Mouse (Mus musculus): Measurements from ENCODE around the gene Mboat1. TPM values are rescaled to one million over a fixed set of nuclear protein-coding genes. Genes with fewer than 3 reads are reported as not detected.

Mboat1 gene
- polyA plus RNA-seq, 1 experiment from 2014 or later: 2.6 TPM

GRCm38 (mm10) chr13:30146468-30146867 lies 10.2 kb downstream of the Mboat1 start:
- H3K27ac ChIP-seq (ENCODE audit: poor library complexity, severe bottlenecking): no peak overlapping the region
- no peak overlapping the region for H3K9ac ChIP-seq
- H3K4me3 ChIP-seq: no peak overlapping the region
- no peaks in the 10 kb centered on the region for H3K27me3 ChIP-seq (replicated peaks)
- no peak overlapping the region for H3K4me2 ChIP-seq
- ATAC-seq (ENCODE audit: insufficient number of reproducible peaks, low FRiP score): no peak
- H3K36me3 ChIP-seq: no peaks in the 10 kb centered on the region
- WGBS: 82% methylated on average over 6 of the region's 6 CpGs
- H3K4me1 ChIP-seq (replicated peaks): no peaks in the 10 kb centered on the region
- H3K9me3 ChIP-seq (replicated peaks): no peaks in the 10 kb centered on the region

GRCm38 (mm10) chr13:30154264-30154663 lies 18.0 kb downstream of the Mboat1 start:
- Histone ChIP-seq H3K9me3 (replicated peaks) (no peaks in the 10 kb centered on the region), H3K36me3 (no peaks in the 10 kb centered on the region), H3K9ac (no peak overlapping the region), H3K4me1 (replicated peaks) (no peaks in the 10 kb centered on the region), H3K27me3 (replicated peaks) (no peaks in the 10 kb centered on the region), H3K4me2 (no peak overlapping the region), H3K27ac (ENCODE audit: poor library complexity, severe bottlenecking) (no peak overlapping the region), H3K4me3 (no peak overlapping the region)
- WGBS: 81% methylated on average over 4 of the region's 4 CpGs
- ATAC-seq (ENCODE audit: insufficient number of reproducible peaks, low FRiP score): no peak

- Histone ChIP-seq H3K27ac (ENCODE audit: poor library complexity, severe bottlenecking) (no peak overlapping the region), H3K4me3 (no peak overlapping the region), H3K4me2 (no peak overlapping the region), H3K9ac (no peak overlapping the region), H3K4me1 (replicated peaks) (no peaks in the 10 kb centered on the region), H3K27me3 (replicated peaks) (no peaks in the 10 kb centered on the region), H3K36me3 (no peaks in the 10 kb centered on the region), H3K9me3 (replicated peaks) (no peaks in the 10 kb centered on the region; the same call in 1 of the 2 replicates)
- WGBS: 89% methylated on average over 4 of the region's 4 CpGs
- no peak for ATAC-seq (ENCODE audit: insufficient number of reproducible peaks, low FRiP score)
Observed at GRCm38 (mm10) chr13:30159626-30160025, 23.3 kb downstream of the Mboat1 start.

- H3K27ac ChIP-seq (ENCODE audit: poor library complexity, severe bottlenecking): no peak overlapping the region
- no peaks in the 10 kb centered on the region for H3K27me3 ChIP-seq (replicated peaks)
- no peak overlapping the region for H3K9ac ChIP-seq
- no peaks in the 10 kb centered on the region for H3K36me3 ChIP-seq
- no peak overlapping the region for H3K4me3 ChIP-seq
- ATAC-seq (ENCODE audit: insufficient number of reproducible peaks, low FRiP score): no peak
- no peaks in the 10 kb centered on the region for H3K4me1 ChIP-seq (replicated peaks)
- no peak overlapping the region for H3K4me2 ChIP-seq
- WGBS: 93% methylated on average over 2 of the region's 2 CpGs
- no peaks in the 10 kb centered on the region; the same call in 1 of the 2 replicates for H3K9me3 ChIP-seq (replicated peaks)
Observed at GRCm38 (mm10) chr13:30163521-30163920, 27.2 kb downstream of the Mboat1 start.

- ATAC-seq (ENCODE audit: insufficient number of reproducible peaks, low FRiP score): no peak
- WGBS: 59% methylated on average over 13 of the region's 14 CpGs
Observed at GRCm38 (mm10) chr13:30166138-30167090, 30.1 kb downstream of the Mboat1 start.

GRCm38 (mm10) chr13:30167499-30167898 lies 31.2 kb downstream of the Mboat1 start:
- no peak overlapping the region for H3K4me3 ChIP-seq
- 82% methylated on average over 4 of the region's 4 CpGs for WGBS
- no peaks in the 10 kb centered on the region for H3K27me3 ChIP-seq (replicated peaks)
- no peaks in the 10 kb centered on the region for H3K36me3 ChIP-seq
- H3K27ac ChIP-seq (ENCODE audit: poor library complexity, severe bottlenecking): no peak overlapping the region
- ATAC-seq (ENCODE audit: insufficient number of reproducible peaks, low FRiP score): no peak
- no peak overlapping the region for H3K4me2 ChIP-seq
- H3K9me3 ChIP-seq (replicated peaks): no peaks in the 10 kb centered on the region; the same call in 1 of the 2 replicates
- no peaks in the 10 kb centered on the region for H3K4me1 ChIP-seq (replicated peaks)
- H3K9ac ChIP-seq: no peak overlapping the region

More at GRCm38 (mm10) chr13:30166138-30167090, 30.1 kb downstream of the Mboat1 start:
- Histone ChIP-seq H3K9ac (no peak overlapping the region), H3K4me2 (no peak overlapping the region), H3K4me3 (no peak overlapping the region), H3K9me3 (replicated peaks) (no peaks in the 10 kb centered on the region; the same call in 1 of the 2 replicates), H3K4me1 (replicated peaks) (no peaks in the 10 kb centered on the region), H3K27ac (ENCODE audit: poor library complexity, severe bottlenecking) (no peak overlapping the region), H3K27me3 (replicated peaks) (no peaks in the 10 kb centered on the region), H3K36me3 (no peaks in the 10 kb centered on the region)

- 84% methylated on average over 4 of the region's 4 CpGs for WGBS
- H3K9ac ChIP-seq: no peak overlapping the region
- H3K36me3 ChIP-seq: no peaks in the 10 kb centered on the region
- no peak overlapping the region for H3K4me2 ChIP-seq
- H3K4me1 ChIP-seq (replicated peaks): no peaks in the 10 kb centered on the region
- H3K27me3 ChIP-seq (replicated peaks): no peaks in the 10 kb centered on the region
- H3K4me3 ChIP-seq: no peak overlapping the region
- ATAC-seq (ENCODE audit: insufficient number of reproducible peaks, low FRiP score): no peak
- no peaks in the 10 kb centered on the region for H3K9me3 ChIP-seq (replicated peaks)
- no peak overlapping the region for H3K27ac ChIP-seq (ENCODE audit: poor library complexity, severe bottlenecking)
Observed at GRCm38 (mm10) chr13:30168803-30169202, 32.5 kb downstream of the Mboat1 start.

GRCm38 (mm10) chr13:30170061-30170460 lies 33.8 kb downstream of the Mboat1 start:
- Histone ChIP-seq H3K9me3 (replicated peaks) (no peaks in the 10 kb centered on the region), H3K27me3 (replicated peaks) (no peaks in the 10 kb centered on the region), H3K36me3 (no peaks in the 10 kb centered on the region), H3K4me2 (no peak overlapping the region), H3K4me1 (replicated peaks) (no peaks in the 10 kb centered on the region), H3K9ac (no peak overlapping the region), H3K27ac (ENCODE audit: poor library complexity, severe bottlenecking) (no peak overlapping the region), H3K4me3 (no peak overlapping the region)
- 81% methylated on average over 6 of the region's 6 CpGs for WGBS
- ATAC-seq (ENCODE audit: insufficient number of reproducible peaks, low FRiP score): no peak

GRCm38 (mm10) chr13:30174586-30174985 lies 38.3 kb downstream of the Mboat1 start:
- Histone ChIP-seq H3K9me3 (replicated peaks) (no peaks in the 10 kb centered on the region), H3K4me3 (no peak overlapping the region), H3K27ac (ENCODE audit: poor library complexity, severe bottlenecking) (no peak overlapping the region), H3K4me2 (no peak overlapping the region), H3K36me3 (no peaks in the 10 kb centered on the region), H3K4me1 (replicated peaks) (no peaks in the 10 kb centered on the region), H3K9ac (no peak overlapping the region), H3K27me3 (replicated peaks) (no peaks in the 10 kb centered on the region)
- WGBS: 87% methylated on average over 4 of the region's 4 CpGs
- no peak for ATAC-seq (ENCODE audit: insufficient number of reproducible peaks, low FRiP score)

- no peak overlapping the region for H3K4me3 ChIP-seq
- H3K9ac ChIP-seq: no peak overlapping the region
- WGBS: 70% methylated on average over 6 of the region's 6 CpGs
- no peaks in the 10 kb centered on the region for H3K27me3 ChIP-seq (replicated peaks)
- H3K36me3 ChIP-seq: no peaks in the 10 kb centered on the region
- H3K4me1 ChIP-seq (replicated peaks): no peaks in the 10 kb centered on the region
- ATAC-seq (ENCODE audit: insufficient number of reproducible peaks, low FRiP score): no peak
- no peak overlapping the region for H3K4me2 ChIP-seq
- no peak overlapping the region for H3K27ac ChIP-seq (ENCODE audit: poor library complexity, severe bottlenecking)
- H3K9me3 ChIP-seq (replicated peaks): no peaks in the 10 kb centered on the region
Observed at GRCm38 (mm10) chr13:30177356-30177755, 41.1 kb downstream of the Mboat1 start.

GRCm38 (mm10) chr13:30185549-30185948 lies 49.3 kb downstream of the Mboat1 start:
- H3K36me3 ChIP-seq: no peaks in the 10 kb centered on the region
- no peak for ATAC-seq (ENCODE audit: insufficient number of reproducible peaks, low FRiP score)
- no peak overlapping the region for H3K27ac ChIP-seq (ENCODE audit: poor library complexity, severe bottlenecking)
- H3K4me1 ChIP-seq (replicated peaks): no peaks in the 10 kb centered on the region
- H3K9ac ChIP-seq: no peak overlapping the region
- H3K27me3 ChIP-seq (replicated peaks): no peaks in the 10 kb centered on the region
- H3K4me2 ChIP-seq: no peak overlapping the region
- no peak overlapping the region for H3K4me3 ChIP-seq
- 81% methylated on average over 6 of the region's 6 CpGs for WGBS
- H3K9me3 ChIP-seq (replicated peaks): no peaks in the 10 kb centered on the region

Data from heart, embryonic 12.5 days (tissue).